ENCODE assay signal across 8 mouse cellular contexts in the genomic region with DNA sequence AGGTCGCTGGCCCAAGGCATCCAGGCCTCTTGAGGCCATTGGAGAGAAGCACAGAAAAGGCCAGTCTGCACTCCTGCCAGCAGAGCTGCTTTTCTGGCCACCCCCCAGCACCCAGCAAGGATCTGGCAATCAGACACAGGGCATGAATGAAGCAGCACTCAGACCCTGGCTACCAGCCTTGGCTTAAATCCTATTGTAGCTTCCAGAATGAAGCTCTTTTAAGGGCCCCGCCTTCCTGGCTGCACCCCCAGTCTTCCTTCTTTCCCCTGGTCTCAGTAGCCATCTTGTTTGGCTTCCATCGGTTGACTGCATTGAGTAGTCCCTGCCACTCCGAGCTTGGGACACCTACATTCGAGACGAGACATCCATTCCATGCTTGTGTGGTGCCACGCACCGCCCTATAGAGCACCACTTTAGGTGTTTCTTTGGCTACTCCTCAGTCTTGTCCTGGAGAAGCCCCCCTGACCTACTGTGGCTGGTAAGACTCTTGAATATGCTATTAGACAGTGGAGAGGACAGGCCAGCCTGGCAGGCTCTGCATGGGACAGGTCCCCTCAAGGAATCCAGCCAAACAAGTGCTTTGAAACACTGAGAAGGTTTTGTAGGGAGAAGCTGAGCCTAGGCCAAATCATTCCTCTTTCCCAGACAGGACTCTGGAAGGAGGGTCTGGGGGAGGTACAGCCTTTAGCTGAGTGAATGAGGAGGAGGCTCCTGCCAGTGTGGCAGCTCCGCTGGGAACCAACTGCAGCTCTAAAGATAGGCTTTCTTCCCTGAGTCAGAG. TPM values are rescaled to one million over a fixed set of nuclear protein-coding genes. Genes with fewer than 3 reads are reported as not detected.
DNase-seq lines count a peak whose midpoint lies in the region; ATAC-seq lines count a peak whose summit lies in the region.

No protein-coding gene starts in this region.

- no peaks in the 10 kb centered on the region for H3K27me3 ChIP-seq in forebrain, embryonic 13.5 days
- H3K27me3 ChIP-seq in forebrain, embryonic 10.5 days (ENCODE audit: poor library complexity, severe bottlenecking) = peaks cover 5% of the 10 kb centered on the region

- peaks cover 9% of the 10 kb centered on the region; the same call in 1 of the 2 replicates for H3K36me3 ChIP-seq in forebrain, embryonic 13.5 days (ENCODE audit: poor library complexity, severe bottlenecking)
- H3K36me3 ChIP-seq in forebrain, embryonic 10.5 days (replicated peaks) = peaks cover 18% of the 10 kb centered on the region

- ATAC-seq in forebrain, embryonic 13.5 days = peak; percentile 69

- no peaks in the 10 kb centered on the region for H3K9me3 ChIP-seq in forebrain, embryonic 13.5 days (replicated peaks)
- no peaks in the 10 kb centered on the region; the same call in 1 of the 2 replicates for H3K9me3 ChIP-seq in forebrain, embryonic 10.5 days

- no peak overlapping the region for H3K4me2 ChIP-seq in forebrain, embryonic 13.5 days

- peak overlapping the region; percentile 73 for H3K27ac ChIP-seq in forebrain, embryonic 13.5 days
- H3K27ac ChIP-seq in forebrain, embryonic 10.5 days = no peak overlapping the region

- H3K4me3 ChIP-seq in forebrain, embryonic 13.5 days = no peak overlapping the region
- no peak overlapping the region for H3K4me3 ChIP-seq in forebrain, embryonic 10.5 days

- H3K9ac ChIP-seq in forebrain, embryonic 13.5 days = no peak overlapping the region

- no peak for DNase-seq in forebrain, embryonic 10.5 days (ENCODE audit: extremely low spot score, low spot score)
- DNase-seq in cerebellum, adult 11 months = peak; percentile 96
- DNase-seq in gastrocnemius, postnatal 10 days = peak; percentile 68
- DNase-seq in layer of hippocampus, postnatal 14 days (ENCODE audit: low spot score in 2 of 2) = peak; percentile 73 to 91
- peak; percentile 58 for DNase-seq in testis, postnatal 10 days (ENCODE audit: low spot score)
- DNase-seq in kidney, postnatal 10 days = no peak
- no peak for DNase-seq in kidney, postnatal 36 days

- 72% methylated on average over 9 of the region's 9 CpGs for WGBS in forebrain, embryonic 13.5 days
- WGBS in forebrain, embryonic 10.5 days = 88% methylated on average over 9 of the region's 9 CpGs

- H3K4me1 ChIP-seq in forebrain, embryonic 13.5 days = peaks cover 25% of the 10 kb centered on the region
- H3K4me1 ChIP-seq in forebrain, embryonic 10.5 days = peaks cover 10% of the 10 kb centered on the region

RNA-seq across cellular contexts. Expression of a gene that starts 3.1 kb away (rescaled TPM):
- 1.4 TPM in 2 replicates for polyA plus RNA-seq in forebrain, embryonic 13.5 days (2015; fragmentation: Nextera tagmentation; extraction: Ambion mirVana)
- polyA plus RNA-seq in forebrain, embryonic 10.5 days (2016; fragmentation: Nextera tagmentation; extraction: Ambion mirVana) = 4.2 and 4.7 TPM in 2 replicates
- total RNA-seq in gastrocnemius, postnatal 10 days (2021) = under 1 TPM in 1 of 2 experiments, not detected in 1; 0.81 TPM
- total RNA-seq in layer of hippocampus, postnatal 14 days (2021) = 1 to 10 TPM; 1.0 to 1.4 TPM

RNA-seq across cellular contexts. Expression of a gene that starts 7.8 kb away (rescaled TPM):
- polyA plus RNA-seq in forebrain, embryonic 13.5 days (2015; fragmentation: Nextera tagmentation; extraction: Ambion mirVana) = 0.49 and 0.68 TPM in 2 replicates
- 0.43 and 0.55 TPM in 2 replicates for polyA plus RNA-seq in forebrain, embryonic 10.5 days (2016; fragmentation: Nextera tagmentation; extraction: Ambion mirVana)
- total RNA-seq in gastrocnemius, postnatal 10 days (2021) = not detected
- not detected for total RNA-seq in layer of hippocampus, postnatal 14 days (2021)

RNA-seq across cellular contexts. Expression of a gene that starts 14.9 kb away (rescaled TPM):
- 19.8 and 25.4 TPM in 2 replicates for polyA plus RNA-seq in forebrain, embryonic 13.5 days (2015; fragmentation: Nextera tagmentation; extraction: Ambion mirVana)
- 3.6 and 3.9 TPM in 2 replicates for polyA plus RNA-seq in forebrain, embryonic 10.5 days (2016; fragmentation: Nextera tagmentation; extraction: Ambion mirVana)
- total RNA-seq in gastrocnemius, postnatal 10 days (2021) = under 1 TPM; 0.73 to 0.79 TPM
- total RNA-seq in layer of hippocampus, postnatal 14 days (2021) = 10 to 100 TPM; 27.7 to 28.0 TPM

RNA-seq across cellular contexts. Expression of a gene that starts 25.9 kb away (rescaled TPM):
- 20.8 and 22.8 TPM in 2 replicates for polyA plus RNA-seq in forebrain, embryonic 13.5 days (2015; fragmentation: Nextera tagmentation; extraction: Ambion mirVana)
- 27.8 and 28.6 TPM in 2 replicates for polyA plus RNA-seq in forebrain, embryonic 10.5 days (2016; fragmentation: Nextera tagmentation; extraction: Ambion mirVana)
- 1 to 10 TPM; 6.3 to 8.7 TPM for total RNA-seq in gastrocnemius, postnatal 10 days (2021)
- 1 to 10 TPM; 7.1 to 8.0 TPM for total RNA-seq in layer of hippocampus, postnatal 14 days (2021)

RNA-seq across cellular contexts. Expression of a gene that starts 59.8 kb away (rescaled TPM):
- polyA plus RNA-seq in forebrain, embryonic 13.5 days (2015; fragmentation: Nextera tagmentation; extraction: Ambion mirVana) = 10.7 and 13.0 TPM in 2 replicates
- polyA plus RNA-seq in forebrain, embryonic 10.5 days (2016; fragmentation: Nextera tagmentation; extraction: Ambion mirVana) = 9.3 and 12.4 TPM in 2 replicates
- total RNA-seq in gastrocnemius, postnatal 10 days (2021) = 10 to 100 TPM; 15.1 to 16.1 TPM
- total RNA-seq in layer of hippocampus, postnatal 14 days (2021) = 10 to 100 TPM; 17.2 to 19.8 TPM

Comparison
In these comparisons a context has a peak if more than half of its experiments do, and no peak if none do; other contexts are left out.
1. DNase-seq: peak in cerebellum, adult 11 months (single experiment), gastrocnemius, postnatal 10 days (single experiment), layer of hippocampus, postnatal 14 days (2 of 2) and testis, postnatal 10 days (single experiment); none in forebrain, embryonic 10.5 days (single experiment), kidney, postnatal 10 days (single experiment) and kidney, postnatal 36 days (0 of 2).
2. RNA of a gene that starts 14.9 kb away (total RNA-seq): 27.7 to 28.0 TPM in layer of hippocampus, postnatal 14 days; 0.73 to 0.79 TPM in gastrocnemius, postnatal 10 days; every median in the first group is over 10 times any median in the second.